Mouse (Mus musculus): Measurements from ENCODE around the gene Gm9117. TPM values are rescaled to one million over a fixed set of nuclear protein-coding genes. Genes with fewer than 3 reads are reported as not detected.

Gm9117 gene
- polyA plus RNA-seq (2015; fragmentation: Illumina TruSeq; extraction: RNeasy Lipid Tissue Mini Kit (QIAGEN cat#74804); ENCODE audit: insufficient read depth, low replicate concordance): not detected

DNA sequence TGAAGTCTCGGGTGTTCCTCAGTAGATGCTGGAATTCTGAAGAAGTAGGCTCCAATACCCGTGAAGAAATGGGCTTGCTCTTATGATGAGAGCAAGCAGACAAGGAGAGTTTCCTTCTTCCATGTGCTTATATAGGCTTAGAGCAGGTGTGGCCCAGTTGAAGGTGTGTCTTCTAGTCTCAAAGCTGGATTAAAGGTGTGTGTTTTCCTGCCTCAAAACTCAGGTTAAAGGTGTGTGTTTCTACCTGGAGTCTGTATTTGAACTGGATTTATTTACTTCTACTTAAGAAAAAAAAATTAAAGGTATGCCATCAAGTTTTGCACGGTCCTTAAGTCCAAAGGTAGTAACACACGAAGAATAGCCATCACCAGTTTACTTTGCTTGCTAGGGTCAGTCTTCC, at the start of gene Gm9117:
Gm9117 (minus strand) TSS at position 101 of the 400 bp plus-strand sequence.

DNA sequence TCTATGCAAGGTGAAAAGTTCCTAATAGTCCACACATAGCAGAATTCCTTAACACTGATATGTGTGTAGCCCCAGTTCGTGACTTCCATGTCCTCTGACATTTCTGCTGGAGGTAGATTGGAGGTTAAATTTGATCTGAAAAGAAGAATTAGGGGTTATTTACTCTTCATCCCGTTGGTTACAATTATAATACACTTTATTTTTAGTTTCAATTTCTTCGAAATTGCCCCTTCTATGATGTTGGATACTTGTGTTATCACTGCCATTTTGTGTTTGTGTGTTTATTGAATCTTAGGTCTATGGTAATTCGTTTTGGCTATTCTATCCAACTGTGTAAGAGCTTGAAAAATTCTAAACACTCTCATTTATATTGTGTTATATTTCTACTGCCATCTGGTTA, 17.9 kb upstream of the Gm9117 start, which contains the start of gene Tdpoz5:
Tdpoz5 (minus strand) TSS at position 101 of the 400 bp plus-strand sequence.

Other genes with a start within 250 kb of the Gm9117 start
- gene Gm5773, start 170.5 kb downstream of the Gm9117 start, polyA plus RNA-seq (2015; fragmentation: Illumina TruSeq; extraction: RNeasy Lipid Tissue Mini Kit (QIAGEN cat#74804); ENCODE audit: insufficient read depth, low replicate concordance): not detected
- not detected for gene Tdpoz4, start 147.1 kb downstream of the Gm9117 start, polyA plus RNA-seq (2015; fragmentation: Illumina TruSeq; extraction: RNeasy Lipid Tissue Mini Kit (QIAGEN cat#74804); ENCODE audit: insufficient read depth, low replicate concordance)
- not detected for gene Tdpoz3, start 117.5 kb downstream of the Gm9117 start, polyA plus RNA-seq (2015; fragmentation: Illumina TruSeq; extraction: RNeasy Lipid Tissue Mini Kit (QIAGEN cat#74804); ENCODE audit: insufficient read depth, low replicate concordance)
- gene Tdpoz5, start 17.8 kb upstream of the Gm9117 start, polyA plus RNA-seq (2015; fragmentation: Illumina TruSeq; extraction: RNeasy Lipid Tissue Mini Kit (QIAGEN cat#74804); ENCODE audit: insufficient read depth, low replicate concordance): not detected
- gene Gm9125, start 111.3 kb upstream of the Gm9117 start, polyA plus RNA-seq (2015; fragmentation: Illumina TruSeq; extraction: RNeasy Lipid Tissue Mini Kit (QIAGEN cat#74804); ENCODE audit: insufficient read depth, low replicate concordance): not detected
- gene Gm10697, start 129.1 kb upstream of the Gm9117 start, polyA plus RNA-seq (2015; fragmentation: Illumina TruSeq; extraction: RNeasy Lipid Tissue Mini Kit (QIAGEN cat#74804); ENCODE audit: insufficient read depth, low replicate concordance): not detected
- gene Gm10696, start 234.7 kb upstream of the Gm9117 start, polyA plus RNA-seq (2015; fragmentation: Illumina TruSeq; extraction: RNeasy Lipid Tissue Mini Kit (QIAGEN cat#74804); ENCODE audit: insufficient read depth, low replicate concordance): not detected